Mouse (Mus musculus): ENCODE results near the gene Selenoh. TPM values are rescaled to one million over a fixed set of nuclear protein-coding genes. Genes with fewer than 3 reads are reported as not detected.

The Selenoh gene
- polyA plus RNA-seq, 1 experiment from 2014 or later: 419 TPM

GRCm38 (mm10) chr2:84650464-84651195, 19.9 kb downstream of the Selenoh start, which contains the start of gene Ctnnd1:
Gene Ctnnd1 (minus strand): TSS chr2:84650765.
- Histone ChIP-seq H3K4me1 (ENCODE audit: insufficient read depth) (no peaks in the 10 kb centered on the region; the same call in 1 of the 2 replicates), H3K9me3 (ENCODE audit: low read depth, low read length) (no peaks in the 10 kb centered on the region), H3K27ac (ENCODE audit: low read depth) (peak within 1 kb of the TSS; percentile 99), H3K36me3 (ENCODE audit: insufficient read depth) (no peaks in the 10 kb centered on the region), H3K27me3 (ENCODE audit: insufficient read depth, low read length) (no peaks in the 10 kb centered on the region), H3K4me2 (peak within 1 kb of the TSS; percentile 61), H3K9ac (peak within 1 kb of the TSS; percentile 85), H3K4me3 (ENCODE audit: low read depth, low read length) (peak within 1 kb of the TSS; percentile 60)
- DNase-seq (peak; percentile 95), ATAC-seq (ENCODE audit: insufficient read depth) (peak; percentile 98)
- no peak for TF ChIP-seq CTCF (IDR thresholded peaks at IDR 0.05; ENCODE audit: low read depth)
- under 1% methylated on average over 15 of the region's 15 CpGs for WGBS

- H3K9ac ChIP-seq: peak overlapping the region; percentile 85
- peak overlapping the region; percentile 60 for H3K4me3 ChIP-seq (ENCODE audit: low read depth, low read length)
- 0% methylated on average over 10 of the region's 10 CpGs for WGBS
- H3K9me3 ChIP-seq (ENCODE audit: low read depth, low read length): no peaks in the 10 kb centered on the region
- H3K27me3 ChIP-seq (ENCODE audit: insufficient read depth, low read length): no peaks in the 10 kb centered on the region
- peak overlapping the region; percentile 61 for H3K4me2 ChIP-seq
- peak; percentile 52 for DNase-seq
- TF ChIP-seq CTCF (IDR thresholded peaks at IDR 0.05; ENCODE audit: low read depth): no peak
- ATAC-seq (ENCODE audit: insufficient read depth): no peak
- no peaks in the 10 kb centered on the region; the same call in 1 of the 2 replicates for H3K4me1 ChIP-seq (ENCODE audit: insufficient read depth)
- H3K27ac ChIP-seq (ENCODE audit: low read depth): peak overlapping the region; percentile 99
- H3K36me3 ChIP-seq (ENCODE audit: insufficient read depth): no peaks in the 10 kb centered on the region
These were observed 20.9 kb downstream of the Selenoh start for GRCm38 (mm10) chr2:84649674-84650073.

GRCm38 (mm10) chr2:84648369-84648768, 22.2 kb downstream of the Selenoh start:
- 25% methylated on average over 6 of the region's 6 CpGs for WGBS
- H3K4me2 ChIP-seq: peak overlapping the region; percentile 61
- H3K36me3 ChIP-seq (ENCODE audit: insufficient read depth): no peaks in the 10 kb centered on the region
- H3K4me1 ChIP-seq (ENCODE audit: insufficient read depth): no peaks in the 10 kb centered on the region; the same call in 1 of the 2 replicates
- peak; percentile 47 for TF ChIP-seq CTCF (IDR thresholded peaks at IDR 0.05; ENCODE audit: low read depth)
- ATAC-seq (ENCODE audit: insufficient read depth): no peak; the same call in 1 of the 2 replicates
- peak overlapping the region; percentile 60 for H3K4me3 ChIP-seq (ENCODE audit: low read depth, low read length)
- no peak overlapping the region for H3K27ac ChIP-seq (ENCODE audit: low read depth)
- no peaks in the 10 kb centered on the region for H3K9me3 ChIP-seq (ENCODE audit: low read depth, low read length)
- H3K27me3 ChIP-seq (ENCODE audit: insufficient read depth, low read length): no peaks in the 10 kb centered on the region
- H3K9ac ChIP-seq: peak overlapping the region; percentile 55
- peak; percentile 64 for DNase-seq

GRCm38 (mm10) chr2:84647051-84647568, 23.5 kb downstream of the Selenoh start:
- ATAC-seq (ENCODE audit: insufficient read depth) (no peak), DNase-seq (no peak)
- H3K4me1 ChIP-seq (ENCODE audit: insufficient read depth): no peaks in the 10 kb centered on the region; the same call in 1 of the 2 replicates
- H3K9ac ChIP-seq: no peak overlapping the region
- H3K9me3 ChIP-seq (ENCODE audit: low read depth, low read length): no peaks in the 10 kb centered on the region
- H3K27me3 ChIP-seq (ENCODE audit: insufficient read depth, low read length): no peaks in the 10 kb centered on the region
- no peaks in the 10 kb centered on the region for H3K36me3 ChIP-seq (ENCODE audit: insufficient read depth)
- H3K4me2 ChIP-seq: peak overlapping the region; percentile 61
- no peak overlapping the region for H3K27ac ChIP-seq (ENCODE audit: low read depth)
- WGBS: 86% methylated on average over 6 of the region's 6 CpGs
- TF ChIP-seq CTCF (IDR thresholded peaks at IDR 0.05; ENCODE audit: low read depth): no peak
- no peak overlapping the region for H3K4me3 ChIP-seq (ENCODE audit: low read depth, low read length)

- ATAC-seq (ENCODE audit: insufficient read depth) (no peak), DNase-seq (no peak)
- no peak overlapping the region for H3K27ac ChIP-seq (ENCODE audit: low read depth)
- no peaks in the 10 kb centered on the region for H3K9me3 ChIP-seq (ENCODE audit: low read depth, low read length)
- no peaks in the 10 kb centered on the region; the same call in 1 of the 2 replicates for H3K4me1 ChIP-seq (ENCODE audit: insufficient read depth)
- 63% methylated on average over 1 of the region's 1 CpGs for WGBS
- no peak overlapping the region for H3K4me3 ChIP-seq (ENCODE audit: low read depth, low read length)
- no peak overlapping the region for H3K9ac ChIP-seq
- no peaks in the 10 kb centered on the region for H3K36me3 ChIP-seq (ENCODE audit: insufficient read depth)
- H3K27me3 ChIP-seq (ENCODE audit: insufficient read depth, low read length): no peaks in the 10 kb centered on the region
- H3K4me2 ChIP-seq: 0 out of 2 replicates have a peak overlapping the region, but pooled peaks have one; percentile 10
- TF ChIP-seq CTCF (IDR thresholded peaks at IDR 0.05; ENCODE audit: low read depth): no peak
These were observed 24.4 kb downstream of the Selenoh start for GRCm38 (mm10) chr2:84646138-84646537.

- peaks cover 23% of the 10 kb centered on the region for H3K4me1 ChIP-seq (ENCODE audit: insufficient read depth)
- DNase-seq (no peak), ATAC-seq (ENCODE audit: insufficient read depth) (no peak)
- H3K4me3 ChIP-seq (ENCODE audit: low read depth, low read length): no peak overlapping the region
- H3K4me2 ChIP-seq: no peak overlapping the region
- no peak overlapping the region for H3K27ac ChIP-seq (ENCODE audit: low read depth)
- TF ChIP-seq CTCF (IDR thresholded peaks at IDR 0.05; ENCODE audit: low read depth): no peak
- peaks cover 5% of the 10 kb centered on the region; the same call in 1 of the 2 replicates for H3K36me3 ChIP-seq (ENCODE audit: insufficient read depth)
- no peaks in the 10 kb centered on the region for H3K9me3 ChIP-seq (ENCODE audit: low read depth, low read length)
- no peaks in the 10 kb centered on the region for H3K27me3 ChIP-seq (ENCODE audit: insufficient read depth, low read length)
- no peak overlapping the region for H3K9ac ChIP-seq
These were observed 29.7 kb downstream of the Selenoh start for GRCm38 (mm10) chr2:84640833-84641232.

Measured in lung, embryonic 14.5 days (tissue).